Mouse (Mus musculus) lung, embryonic 14.5 days (tissue): ENCODE results near the gene Tspan18. TPM values are rescaled to one million over a fixed set of nuclear protein-coding genes. Genes with fewer than 3 reads are reported as not detected.
A peak's percentile ranks its signal among the peaks of the same experiment; 100 is the strongest.

Experiments
- ATAC-seq: fragments of 200-750 bp; cut with Nextera tagmentation; 2 replicates; pipeline ENCODE4 v1.8.0; 2017; ENCODE audit warnings: mild to moderate bottlenecking, moderate TSS enrichment, moderate library complexity; ENCODE audit not compliant: insufficient read depth
- DNase-seq: peaks from one replicate; pipeline ENCODE4 v3.0.0-alpha.2; 2015
- H3K27ac ChIP-seq: fragments of 300-500 bp; sonication (generic); 2 replicates; pipeline ENCODE4 v1.5.1; 2014; ENCODE audit warnings: low read depth, mild to moderate bottlenecking, moderate library complexity
- H3K27me3 ChIP-seq: fragments of 300-500 bp; sonication (generic); 2 replicates; pipeline ENCODE4 v1.6.1; 2014; ENCODE audit warnings: low read length, control low read depth; ENCODE audit not compliant: insufficient read depth
- H3K36me3 ChIP-seq: fragments of 300-500 bp; sonication (generic); 2 replicates; pipeline ENCODE4 v1.6.1; 2014; ENCODE audit warnings: control low read depth; ENCODE audit not compliant: insufficient read depth
- H3K4me1 ChIP-seq: fragments of 300-500 bp; sonication (generic); 2 replicates; pipeline ENCODE4 v1.6.1; 2014; ENCODE audit warnings: antibody characterized with exemption, control low read depth; ENCODE audit not compliant: insufficient read depth
- H3K4me2 ChIP-seq: fragments of 300-500 bp; sonication (generic); 2 replicates; pipeline ENCODE4 v1.6.1; 2014; ENCODE audit warnings: mild to moderate bottlenecking
- H3K4me3 ChIP-seq: fragments of 300-500 bp; sonication (generic); 2 replicates; pipeline ENCODE4 v1.5.1; 2014; ENCODE audit warnings: low read depth, low read length
- H3K9ac ChIP-seq: fragments of 300-500 bp; sonication (generic); 2 replicates; pipeline ENCODE4 v1.6.1; 2014
- H3K9me3 ChIP-seq: fragments of 300-500 bp; sonication (generic); 2 replicates; pipeline ENCODE4 v1.6.1; 2016; ENCODE audit warnings: low read depth, low read length, control low read depth
- CTCF ChIP-seq: IDR thresholded peaks from 2 replicates; pipeline ENCODE4 v1.5.1; 2016; ENCODE audit warnings: antibody characterized with exemption, low read depth
- WGBS: fragments of 180-500 bp; shearing (Covaris S2); extraction: QIAGEN DNeasy Blood & Tissue Kit; methylation state at CpG from one replicate; pipeline ENCODE4 v1.1.7; 2014; 5-methylcytosine and 5-hydroxymethylcytosine counted together
- polyA plus RNA-seq: library from polyadenylated mRNA; unstranded; fragments of >200 nt; fragmentation: Nextera tagmentation; extraction: Ambion mirVana; gene quantifications from 2 replicates; pipeline ENCODE4 v1.2.1, GENCODE M21; 2014

The Tspan18 gene
- polyA plus RNA-seq, 1 experiment from 2014 or later = 36.8 TPM

DNA sequence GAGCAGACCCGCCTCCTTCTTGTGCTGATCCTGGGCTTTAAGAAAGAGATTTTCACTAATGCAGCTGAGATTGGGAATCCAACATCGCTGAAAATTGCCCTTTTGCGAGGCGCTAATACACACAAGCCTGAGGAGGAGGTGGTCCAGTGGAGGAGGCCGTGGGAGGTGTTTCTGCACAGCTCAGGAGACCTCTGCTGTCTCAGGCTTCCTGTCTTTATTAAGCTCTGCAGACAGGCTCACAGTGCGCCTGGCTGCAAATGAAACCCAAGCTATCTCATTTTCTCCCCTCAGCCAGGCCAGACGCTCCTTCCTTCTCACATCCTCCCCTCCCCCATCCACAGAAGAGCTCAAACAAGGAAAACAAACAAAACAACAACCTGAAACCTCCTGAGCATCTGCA, 9.6 kb downstream of the Tspan18 start:
- DNase-seq = no peak
- H3K4me1 ChIP-seq = peaks cover 9% of the 10 kb centered on the region; the same call in 1 of the 2 replicates
- H3K4me2 ChIP-seq = no peak overlapping the region
- no peak overlapping the region for H3K4me3 ChIP-seq
- TF ChIP-seq CTCF = no peak
- ATAC-seq = no peak
- no peaks in the 10 kb centered on the region for H3K27me3 ChIP-seq
- WGBS = 40% methylated on average over 7 of the region's 7 CpGs
- H3K9me3 ChIP-seq = 0 out of 2 replicates have a peak, but pooled peaks cover 4% of the 10 kb centered on the region
- H3K27ac ChIP-seq = no peak overlapping the region; the same call in 1 of the 2 replicates
- no peak overlapping the region for H3K9ac ChIP-seq
- no peaks in the 10 kb centered on the region for H3K36me3 ChIP-seq

DNA sequence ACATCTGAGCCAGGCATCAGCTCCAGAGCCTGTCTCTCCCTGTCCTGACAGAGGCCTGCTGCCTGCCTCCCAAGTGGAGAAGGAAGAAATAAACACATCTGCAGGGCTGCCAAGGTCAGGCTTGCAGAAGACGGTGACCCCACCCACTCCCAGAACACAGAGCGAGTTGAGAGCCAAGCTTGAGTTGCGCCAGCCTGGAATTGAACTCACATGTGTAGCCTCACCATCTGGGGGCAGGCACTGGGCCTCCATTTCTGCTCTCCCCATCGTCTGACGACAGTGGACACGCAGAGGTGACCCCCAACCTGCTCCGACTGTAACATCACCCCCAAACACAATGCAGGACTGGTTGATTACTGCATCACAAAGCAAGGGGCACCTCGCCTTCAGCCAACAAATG, 12.4 kb downstream of the Tspan18 start:
- Histone ChIP-seq H3K36me3 (no peaks in the 10 kb centered on the region), H3K27ac (no peak overlapping the region), H3K9ac (no peak overlapping the region), H3K27me3 (no peaks in the 10 kb centered on the region), H3K4me3 (no peak overlapping the region), H3K4me2 (no peak overlapping the region), H3K4me1 (peaks cover 9% of the 10 kb centered on the region; the same call in 1 of the 2 replicates), H3K9me3 (0 out of 2 replicates have a peak, but pooled peaks cover 4% of the 10 kb centered on the region)
- 56% methylated on average over 8 of the region's 8 CpGs for WGBS
- no peak for TF ChIP-seq CTCF
- peak; percentile 61 for DNase-seq
- peak; percentile 64; the same call in 1 of the 2 replicates for ATAC-seq

DNA sequence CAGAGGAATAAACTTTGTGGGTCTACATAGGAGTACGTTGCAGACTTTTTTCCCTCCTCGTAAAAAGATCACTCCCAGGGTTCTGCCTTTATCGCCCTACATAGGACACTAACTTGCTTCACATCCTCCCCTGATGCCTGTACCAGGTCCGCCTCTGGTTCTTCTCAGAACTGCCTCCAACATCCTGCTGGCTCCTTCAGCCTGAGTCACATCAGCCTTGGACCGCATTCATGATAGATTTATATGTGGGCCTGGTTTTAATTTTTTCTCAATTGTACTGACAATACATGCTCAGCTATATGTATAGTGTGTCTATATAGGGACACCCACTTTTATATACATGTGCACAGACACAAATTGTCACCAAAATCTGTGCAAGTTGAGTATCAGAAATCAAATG, 14.0 kb downstream of the Tspan18 start:
- Histone ChIP-seq H3K4me3 (no peak overlapping the region), H3K27ac (no peak overlapping the region), H3K27me3 (no peaks in the 10 kb centered on the region), H3K9me3 (0 out of 2 replicates have a peak, but pooled peaks cover 4% of the 10 kb centered on the region), H3K9ac (no peak overlapping the region), H3K4me1 (peaks cover 9% of the 10 kb centered on the region; the same call in 1 of the 2 replicates), H3K36me3 (no peaks in the 10 kb centered on the region), H3K4me2 (no peak overlapping the region)
- no peak for DNase-seq
- TF ChIP-seq CTCF = no peak
- 83% methylated on average over 5 of the region's 5 CpGs for WGBS
- ATAC-seq = no peak

DNA sequence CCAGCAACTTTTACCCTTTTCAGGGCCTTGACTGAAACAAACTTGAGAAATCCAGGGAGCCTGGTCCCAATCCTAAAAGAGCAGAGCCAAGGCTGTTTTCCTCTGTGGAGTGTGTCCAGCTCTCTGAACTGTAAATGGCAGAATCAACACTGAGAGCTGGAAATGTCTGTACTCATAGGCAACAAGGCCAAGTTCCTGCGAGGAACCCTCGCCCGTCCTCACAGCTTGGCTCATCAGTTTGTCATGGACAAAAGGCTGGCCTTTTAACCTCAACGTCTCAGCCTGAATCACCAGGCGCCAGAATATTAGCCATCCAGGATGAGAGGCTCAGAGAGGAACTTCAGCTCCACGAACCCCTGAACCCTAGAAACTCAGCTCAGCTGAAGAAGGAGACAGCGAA, 14.7 kb downstream of the Tspan18 start:
- H3K4me3 ChIP-seq = no peak overlapping the region
- 42% methylated on average over 7 of the region's 7 CpGs for WGBS
- no peaks in the 10 kb centered on the region for H3K27me3 ChIP-seq
- no peak overlapping the region for H3K27ac ChIP-seq
- no peak for ATAC-seq
- H3K4me2 ChIP-seq = no peak overlapping the region
- H3K9me3 ChIP-seq = 0 out of 2 replicates have a peak, but pooled peaks cover 4% of the 10 kb centered on the region
- no peak for DNase-seq
- no peak for TF ChIP-seq CTCF
- no peaks in the 10 kb centered on the region for H3K36me3 ChIP-seq
- no peak overlapping the region for H3K9ac ChIP-seq
- peaks cover 5% of the 10 kb centered on the region; the same call in 1 of the 2 replicates for H3K4me1 ChIP-seq

DNA sequence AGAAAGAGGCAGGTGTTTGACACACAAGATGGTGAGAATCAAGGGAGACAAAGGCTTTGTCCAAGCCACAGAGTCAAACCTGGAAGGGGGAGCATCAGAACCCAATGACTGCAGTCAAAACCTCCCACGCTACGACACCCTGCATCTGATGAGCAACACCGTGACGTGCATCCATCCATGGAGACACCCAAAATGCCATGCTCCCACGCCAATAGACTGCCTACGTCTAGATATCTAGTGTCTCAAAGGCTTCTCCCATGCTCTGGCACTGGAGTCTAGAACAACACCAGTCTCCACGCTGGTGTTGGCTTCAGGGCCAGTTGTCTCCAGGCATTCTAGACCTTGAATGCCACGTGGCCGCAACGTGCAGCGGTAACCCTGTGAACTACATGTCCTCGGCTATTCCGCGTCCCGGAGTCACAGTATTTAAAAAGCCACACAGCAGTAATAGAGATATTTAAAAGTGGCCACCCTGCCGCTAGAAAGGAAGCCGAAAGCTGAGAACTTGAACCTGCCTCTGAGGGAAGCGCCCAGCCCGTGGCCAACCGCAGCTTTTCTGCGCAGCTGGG, 15.4 kb downstream of the Tspan18 start:
- DNase-seq = no peak
- no peak overlapping the region for H3K9ac ChIP-seq
- no peak for ATAC-seq
- H3K27me3 ChIP-seq = no peaks in the 10 kb centered on the region
- peaks cover 5% of the 10 kb centered on the region; the same call in 1 of the 2 replicates for H3K4me1 ChIP-seq
- H3K4me2 ChIP-seq = no peak overlapping the region
- H3K36me3 ChIP-seq = no peaks in the 10 kb centered on the region
- H3K4me3 ChIP-seq = no peak overlapping the region
- TF ChIP-seq CTCF = no peak
- 87% methylated on average over 21 of the region's 21 CpGs for WGBS
- H3K9me3 ChIP-seq = 0 out of 2 replicates have a peak, but pooled peaks cover 4% of the 10 kb centered on the region
- no peak overlapping the region for H3K27ac ChIP-seq

DNA sequence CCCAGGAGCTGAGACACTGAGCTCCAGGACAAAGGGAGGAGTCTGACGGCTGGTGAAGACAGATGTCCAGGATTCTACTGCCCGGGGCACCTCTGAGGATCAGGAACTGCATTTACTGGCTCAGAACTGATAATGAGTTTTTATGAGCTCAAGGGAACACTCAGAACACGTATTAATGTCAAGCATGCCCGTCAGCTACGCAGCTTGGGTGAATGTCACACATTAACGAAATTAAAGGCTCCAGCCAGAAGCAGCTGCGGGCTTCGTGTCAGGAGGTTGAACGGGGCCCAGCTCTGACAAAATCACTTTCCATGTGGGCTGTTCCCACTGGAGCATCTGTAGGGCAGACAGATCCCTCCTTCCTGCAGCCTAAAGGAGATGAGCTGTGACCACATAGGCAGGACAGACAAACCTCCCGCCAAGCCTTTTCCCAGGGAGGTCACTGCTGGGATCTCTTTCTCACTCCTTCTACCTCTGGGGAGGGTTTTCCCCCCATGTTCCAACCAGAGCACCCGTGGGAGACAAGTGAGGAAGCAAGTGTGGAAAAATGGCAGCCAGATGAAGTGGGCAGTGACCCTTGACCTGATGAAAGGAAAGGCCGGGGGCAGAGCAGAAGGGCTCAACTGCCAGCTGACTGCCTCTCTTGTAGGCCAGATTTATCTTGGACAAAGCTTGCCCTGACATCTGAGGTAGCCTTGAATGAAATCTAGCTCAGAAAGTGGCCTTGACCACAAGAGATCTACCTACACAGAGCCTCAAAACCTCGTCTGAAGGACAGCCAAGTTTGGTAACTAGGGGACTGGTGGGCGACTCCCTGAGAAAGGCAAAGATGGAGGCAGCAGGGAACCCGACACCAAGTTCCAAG, 20.3 kb downstream of the Tspan18 start:
- Histone ChIP-seq H3K9ac (no peak overlapping the region), H3K27ac (peak overlapping the region; percentile 42; the same call in 1 of the 2 replicates), H3K4me1 (no peaks in the 10 kb centered on the region), H3K4me3 (no peak overlapping the region), H3K9me3 (no peaks in the 10 kb centered on the region), H3K36me3 (no peaks in the 10 kb centered on the region), H3K4me2 (no peak overlapping the region), H3K27me3 (no peaks in the 10 kb centered on the region)
- DNase-seq (no peak), ATAC-seq (no peak)
- no peak for TF ChIP-seq CTCF
- 45% methylated on average over 15 of the region's 15 CpGs for WGBS

DNA sequence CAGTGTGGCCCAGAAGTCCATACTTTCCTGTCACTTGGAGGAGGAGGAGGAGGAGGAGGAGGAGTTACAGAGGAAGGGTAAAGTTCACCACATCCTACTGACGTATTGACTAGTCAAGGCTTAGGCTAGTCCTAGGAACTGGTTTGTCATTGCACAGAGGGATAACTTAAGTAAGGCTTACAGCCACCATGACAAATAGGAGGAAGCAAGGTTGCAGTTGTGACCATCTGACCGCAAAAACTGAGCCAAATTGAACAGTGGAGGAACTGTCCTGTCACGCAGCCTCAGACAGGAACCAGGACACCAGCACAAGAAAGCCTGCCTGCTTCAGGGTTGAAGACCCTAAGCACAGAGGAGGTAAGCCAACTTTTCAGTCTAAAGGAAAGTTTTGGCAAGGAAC, 21.8 kb downstream of the Tspan18 start:
- Histone ChIP-seq H3K4me2 (no peak overlapping the region), H3K9ac (no peak overlapping the region), H3K9me3 (no peaks in the 10 kb centered on the region), H3K27me3 (no peaks in the 10 kb centered on the region), H3K27ac (no peak overlapping the region), H3K4me3 (no peak overlapping the region), H3K4me1 (no peaks in the 10 kb centered on the region), H3K36me3 (no peaks in the 10 kb centered on the region)
- ATAC-seq = no peak
- 70% methylated on average over 3 of the region's 3 CpGs for WGBS
- no peak for TF ChIP-seq CTCF
- DNase-seq = no peak
